Mouse (Mus musculus): Measurements from ENCODE around the gene Zbtb24.

DNA sequence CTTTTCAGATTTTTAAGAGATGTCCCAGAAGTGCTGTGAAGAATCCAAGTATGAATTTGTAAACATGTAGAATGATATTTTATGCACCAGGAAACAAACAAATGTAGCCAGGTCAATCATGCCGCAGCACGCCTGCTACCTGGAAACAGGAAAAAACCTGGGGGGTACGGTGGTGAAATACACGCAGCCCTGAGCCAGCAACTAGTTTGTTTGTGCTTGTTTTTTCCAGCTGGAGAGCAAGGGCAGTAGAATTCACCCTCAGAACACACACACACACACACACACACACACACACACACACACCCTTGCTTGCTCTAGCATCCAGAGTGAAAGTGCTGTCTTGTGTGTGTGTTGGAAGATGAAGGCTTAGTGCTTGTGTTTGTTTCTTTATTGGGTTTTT, 40.9 kb downstream of the Zbtb24 start:
- TF ChIP-seq CTCF (conservative IDR thresholded peaks at IDR 0.05; ENCODE audit: insufficient read depth, insufficient read length, low read depth, low read length) (no peak), POLR2A (IDR thresholded peaks at IDR 0.05; ENCODE audit: low read depth, low read length) (no peak)

Data from kidney, adult 2 months (tissue).